Mouse (Mus musculus): ENCODE results near the gene Znhit2. TPM values are rescaled to one million over a fixed set of nuclear protein-coding genes. Genes with fewer than 3 reads are reported as not detected.
"Not testable (repeated sequence)": the region's sequence is repeated elsewhere in the genome, so short reads cannot be mapped to it uniquely, and the experiment has no call there.

The Znhit2 gene
- polyA plus RNA-seq, 2 experiments = 15.8 to 20.4 TPM

DNA sequence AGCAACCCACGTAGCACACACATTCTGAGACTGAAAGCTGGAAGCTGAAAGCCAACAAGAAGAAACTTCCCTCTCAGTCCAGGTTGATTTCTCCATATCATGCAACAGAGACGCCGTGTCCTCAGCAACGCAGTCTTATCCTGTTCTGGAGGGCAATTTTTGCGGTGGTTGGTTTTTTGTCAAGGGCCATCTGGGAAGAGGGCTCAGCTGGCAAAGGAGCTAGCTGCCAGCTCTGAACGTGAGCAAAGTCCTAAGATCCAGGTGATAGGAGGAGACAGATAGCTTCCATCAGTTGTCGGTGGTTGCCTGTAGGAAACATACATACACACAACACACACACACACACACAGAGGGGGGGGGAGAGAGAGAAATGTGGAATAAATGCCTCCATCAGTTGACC lies 22.7 kb upstream of the Znhit2 start:
- H3K27ac ChIP-seq = no peak overlapping the region
- peaks cover 0 to 7% of the 10 kb centered on the region in 2 experiments; a peak in 2 of 4 replicates for H3K4me1 ChIP-seq (replicated peaks; ENCODE audit: control insufficient read depth in 2 of 2, insufficient read depth in 2 of 2, low read length in 1 of 2)
- H3K4me3 ChIP-seq (ENCODE audit: insufficient read depth in 1 of 2, low read depth in 2 of 2, low read length in 2 of 2) = no peak overlapping the region
- H3K27me3 ChIP-seq (ENCODE audit: control insufficient read depth, insufficient read depth, low read length) = no peaks in the 10 kb centered on the region
- no peaks in the 10 kb centered on the region for H3K9me3 ChIP-seq (ENCODE audit: control insufficient read depth, low read length)
- H3K4me2 ChIP-seq (ENCODE audit: low read depth) = no peak overlapping the region
- H3K9ac ChIP-seq (replicated peaks) = no peak overlapping the region
- no peak for TF ChIP-seq EP300 (IDR thresholded peaks at IDR 0.05; ENCODE audit: low read depth)
- TF ChIP-seq CTCF (IDR thresholded peaks at IDR 0.05; ENCODE audit: low read depth) = no peak
- 55% methylated on average over 7 of the region's 7 CpGs for WGBS (ENCODE audit: insufficient replicate concordance)
- ATAC-seq (ENCODE audit: insufficient read depth) = no peak
- DNase-seq (ENCODE audit: low read depth in 3 of 3, low spot score in 3 of 3) = no peak
- H3K36me3 ChIP-seq (replicated peaks; ENCODE audit: control insufficient read depth, insufficient read depth, low read depth) = no peaks in the 10 kb centered on the region

GRCm38 (mm10) chr19:6040002-6040401 lies 21.0 kb upstream of the Znhit2 start:
- Histone ChIP-seq H3K9me3 (ENCODE audit: control insufficient read depth, low read length) (no peaks in the 10 kb centered on the region), H3K4me2 (ENCODE audit: low read depth) (no peak overlapping the region), H3K9ac (replicated peaks) (no peak overlapping the region), H3K4me3 (ENCODE audit: insufficient read depth in 1 of 2, low read depth in 2 of 2, low read length in 2 of 2) (no peak overlapping the region), H3K4me1 (replicated peaks; ENCODE audit: control insufficient read depth in 2 of 2, insufficient read depth in 2 of 2, low read length in 1 of 2) (peaks cover 0 to 8% of the 10 kb centered on the region in 2 experiments; a peak in 2 of 4 replicates), H3K27ac (no peak overlapping the region), H3K27me3 (ENCODE audit: control insufficient read depth, insufficient read depth, low read length) (no peaks in the 10 kb centered on the region), H3K36me3 (replicated peaks; ENCODE audit: control insufficient read depth, insufficient read depth, low read depth) (no peaks in the 10 kb centered on the region)
- TF ChIP-seq CTCF (IDR thresholded peaks at IDR 0.05; ENCODE audit: low read depth) (peak; percentile 24; the same call in 1 of the 2 replicates), EP300 (IDR thresholded peaks at IDR 0.05; ENCODE audit: low read depth) (no peak)
- DNase-seq (ENCODE audit: low read depth in 3 of 3, low spot score in 3 of 3) (no peak), ATAC-seq (ENCODE audit: insufficient read depth) (no peak)

- Histone ChIP-seq H3K9ac (replicated peaks) (no peak overlapping the region), H3K4me1 (replicated peaks; ENCODE audit: control insufficient read depth in 2 of 2, insufficient read depth in 2 of 2, low read length in 1 of 2) (peaks cover 3 to 7% of the 10 kb centered on the region in 2 experiments; a peak in 3 of 4 replicates), H3K4me2 (ENCODE audit: low read depth) (no peak overlapping the region), H3K27me3 (ENCODE audit: control insufficient read depth, insufficient read depth, low read length) (no peaks in the 10 kb centered on the region), H3K27ac (no peak overlapping the region), H3K4me3 (ENCODE audit: insufficient read depth in 1 of 2, low read depth in 2 of 2, low read length in 2 of 2) (no peak overlapping the region), H3K36me3 (replicated peaks; ENCODE audit: control insufficient read depth, insufficient read depth, low read depth) (no peaks in the 10 kb centered on the region), H3K9me3 (ENCODE audit: control insufficient read depth, low read length) (no peaks in the 10 kb centered on the region)
- no peak for DNase-seq (ENCODE audit: low read depth in 3 of 3, low spot score in 3 of 3)
- TF ChIP-seq CTCF (IDR thresholded peaks at IDR 0.05; ENCODE audit: low read depth) (no peak), EP300 (IDR thresholded peaks at IDR 0.05; ENCODE audit: low read depth) (no peak)
- 77% methylated on average over 9 of the region's 9 CpGs for WGBS (ENCODE audit: insufficient replicate concordance)
- no peak for ATAC-seq (ENCODE audit: insufficient read depth)
These were observed 18.7 kb upstream of the Znhit2 start for GRCm38 (mm10) chr19:6042293-6042692.

GRCm38 (mm10) chr19:6044102-6044501 lies 16.9 kb upstream of the Znhit2 start:
- not testable (repeated sequence) for H3K27me3 ChIP-seq (ENCODE audit: control insufficient read depth, insufficient read depth, low read length); H3K4me3 ChIP-seq (ENCODE audit: insufficient read depth in 1 of 2, low read depth in 2 of 2, low read length in 2 of 2); H3K27ac ChIP-seq; H3K36me3 ChIP-seq (replicated peaks; ENCODE audit: control insufficient read depth, insufficient read depth, low read depth); H3K9me3 ChIP-seq (ENCODE audit: control insufficient read depth, low read length); H3K4me2 ChIP-seq (ENCODE audit: low read depth); H3K9ac ChIP-seq (replicated peaks); ATAC-seq (ENCODE audit: insufficient read depth)
- TF ChIP-seq CTCF (IDR thresholded peaks at IDR 0.05; ENCODE audit: low read depth) = peak; percentile 44
- peak in 1 of 3 experiments; percentile 37 for DNase-seq (ENCODE audit: low read depth in 3 of 3, low spot score in 3 of 3)
- H3K4me1 ChIP-seq (replicated peaks; ENCODE audit: control insufficient read depth in 2 of 2, insufficient read depth in 2 of 2, low read length in 1 of 2) = peaks cover 15 to 21% of the 10 kb centered on the region in 2 experiments
- WGBS (ENCODE audit: insufficient replicate concordance) = 33% methylated on average over 4 of the region's 4 CpGs

GRCm38 (mm10) chr19:6045366-6046293 lies 15.4 kb upstream of the Znhit2 start:
- TF ChIP-seq EP300 (IDR thresholded peaks at IDR 0.05; ENCODE audit: low read depth) = no peak
- peak; percentile 44 for TF ChIP-seq CTCF (IDR thresholded peaks at IDR 0.05; ENCODE audit: low read depth)
- H3K4me1 ChIP-seq (replicated peaks; ENCODE audit: control insufficient read depth in 2 of 2, insufficient read depth in 2 of 2, low read length in 1 of 2) = peaks cover 15 to 21% of the 10 kb centered on the region in 2 experiments
- no peaks in the 10 kb centered on the region for H3K9me3 ChIP-seq (ENCODE audit: control insufficient read depth, low read length)
- 11% methylated on average over 20 of the region's 20 CpGs for WGBS (ENCODE audit: insufficient replicate concordance)
- peak; percentile 53 for ATAC-seq (ENCODE audit: insufficient read depth)
- peak overlapping the region; percentile 96 for H3K27ac ChIP-seq
- peak overlapping the region; percentile 97 for H3K9ac ChIP-seq (replicated peaks)
- DNase-seq (ENCODE audit: low read depth in 3 of 3, low spot score in 3 of 3) = peak; percentile 49 to 66 (median 51)
- peaks cover 25% of the 10 kb centered on the region for H3K36me3 ChIP-seq (replicated peaks; ENCODE audit: control insufficient read depth, insufficient read depth, low read depth)
- H3K4me3 ChIP-seq (ENCODE audit: insufficient read depth in 1 of 2, low read depth in 2 of 2, low read length in 2 of 2) = peak overlapping the region; percentile 90 to 91
- H3K4me2 ChIP-seq (ENCODE audit: low read depth) = peak overlapping the region; percentile 99
- H3K27me3 ChIP-seq (ENCODE audit: control insufficient read depth, insufficient read depth, low read length) = no peaks in the 10 kb centered on the region

Data from liver, embryonic 14.5 days (tissue).